Mouse (Mus musculus): ENCODE measurements at regions not wholly inside any gene's neighbourhood (a gene's known extent, or its start where the extent isn't known, plus 50 kb on each side); places are given as distances from the start of the nearest gene placed in this dataset.

- DNase-seq, result no peak
Measured at GRCm38 (mm10) chr1:24832246-24832645, 153.8 kb downstream of the Lmbrd1 start.

DNA sequence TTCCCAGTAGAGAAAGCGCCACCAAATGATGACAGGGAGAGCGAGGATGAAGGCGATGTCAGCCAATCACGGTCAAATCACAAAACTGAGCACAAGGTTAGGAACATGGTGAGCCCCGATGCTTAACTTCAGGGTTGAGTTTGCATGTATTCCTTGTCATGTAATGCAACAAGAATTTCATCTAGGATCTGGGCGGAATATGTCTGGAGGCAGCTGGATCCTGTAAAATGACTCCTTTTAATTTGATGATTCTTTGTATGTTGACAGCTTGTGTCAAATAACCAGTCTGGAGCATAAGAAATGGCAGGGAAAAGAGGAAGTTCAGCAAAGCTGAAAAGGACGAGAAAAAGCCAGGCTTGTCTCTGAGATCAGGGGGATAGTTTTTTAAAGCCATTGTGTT lies 188.4 kb downstream of the Lmbrd1 start:
- DNase-seq, result no peak

DNA sequence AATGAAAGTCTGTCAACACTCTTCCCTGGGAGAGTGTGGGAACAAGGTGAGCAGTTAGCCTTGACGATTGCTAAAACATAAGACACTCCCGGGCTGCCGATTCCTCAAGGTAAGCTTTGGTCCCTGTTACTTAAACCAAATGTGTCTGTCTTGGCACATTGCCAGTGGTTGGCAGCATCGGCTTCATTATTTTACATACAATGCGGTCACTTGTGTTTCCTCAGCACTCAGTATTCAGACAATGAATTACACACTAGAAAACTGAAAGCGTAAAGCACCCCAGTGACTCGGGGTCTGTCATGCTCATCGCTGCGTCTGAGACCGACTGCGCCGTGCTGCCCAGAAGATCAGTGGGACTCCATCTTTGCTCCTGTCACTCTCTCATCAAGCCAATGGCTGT lies 191.3 kb downstream of the Lmbrd1 start:
- no peak for DNase-seq

- DNase-seq, result no peak
Measured at GRCm38 (mm10) chr1:24870685-24871417, 192.4 kb downstream of the Lmbrd1 start.

DNA sequence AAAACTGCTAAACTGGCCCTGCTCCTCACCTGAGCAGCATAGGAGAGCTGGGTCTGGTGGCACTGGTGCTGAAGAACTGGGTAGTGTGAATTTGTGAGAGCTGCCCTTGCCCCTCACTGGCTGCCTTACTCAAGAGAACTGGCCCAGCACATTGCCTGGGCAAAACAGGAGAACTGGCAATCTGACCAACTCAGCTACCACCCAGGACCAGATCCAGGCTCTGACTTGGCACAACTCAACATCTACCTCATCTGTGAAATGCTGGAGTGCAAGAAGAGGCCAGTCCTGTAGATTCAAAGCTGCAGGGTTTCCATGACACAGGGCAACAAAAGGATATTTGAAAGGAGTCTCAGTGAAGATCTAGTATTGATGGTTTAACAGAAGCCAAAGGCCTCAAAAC lies 198.6 kb downstream of the Lmbrd1 start:
- no peak for DNase-seq

DNA sequence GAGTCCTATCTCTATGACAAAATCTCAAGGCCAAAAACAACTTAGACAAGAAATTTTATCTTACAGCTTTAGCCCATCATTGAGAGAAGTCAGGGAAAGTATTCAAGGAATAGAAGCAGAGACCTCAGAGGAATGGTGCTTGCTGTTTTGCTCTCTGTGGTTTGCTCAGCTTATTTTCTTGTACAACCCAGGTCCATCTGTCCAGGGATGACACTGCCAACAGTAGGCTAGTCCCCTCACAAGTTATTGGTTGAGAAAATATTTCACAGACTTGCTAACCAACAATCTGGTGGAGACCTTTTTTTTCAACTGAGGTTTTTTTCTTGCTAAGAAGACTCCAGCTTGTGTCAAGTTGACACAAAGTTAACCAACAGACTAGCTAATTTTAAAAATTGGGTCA lies 205.2 kb downstream of the Lmbrd1 start:
- no peak for DNase-seq

GRCm38 (mm10) chr1:24901278-24901677 lies 222.8 kb downstream of the Lmbrd1 start:
- peak; percentile 30 for DNase-seq

- DNase-seq, result no peak
Measured at GRCm38 (mm10) chr1:24938303-24939263, 260.2 kb downstream of the Lmbrd1 start.

GRCm38 (mm10) chr1:24942757-24943296 lies 264.4 kb downstream of the Lmbrd1 start:
- no peak for DNase-seq

GRCm38 (mm10) chr1:24943451-24943850 lies 265.0 kb downstream of the Lmbrd1 start:
- DNase-seq, result no peak

DNA sequence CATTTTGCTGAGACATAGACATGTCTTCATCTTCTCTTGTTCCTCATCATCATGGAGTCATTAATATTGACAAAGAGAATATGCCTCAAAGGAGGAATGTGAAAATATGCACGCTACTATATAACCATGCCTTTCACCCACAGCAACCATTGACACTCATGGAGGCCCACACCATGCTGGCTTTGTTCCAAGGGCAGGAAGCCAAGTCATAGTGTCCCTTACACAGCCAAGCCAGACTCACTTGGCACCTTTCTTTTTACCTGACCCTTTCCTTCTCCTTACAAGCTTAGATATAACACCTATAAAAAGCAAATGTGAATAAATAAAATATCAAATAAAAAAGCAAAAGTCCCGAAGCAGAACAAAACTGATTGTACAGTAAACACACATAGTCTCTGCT lies 294.3 kb downstream of the Lmbrd1 start:
- DNase-seq, result no peak

GRCm38 (mm10) chr1:25008456-25009169 lies 330.2 kb downstream of the Lmbrd1 start:
- DNase-seq, result no peak

DNA sequence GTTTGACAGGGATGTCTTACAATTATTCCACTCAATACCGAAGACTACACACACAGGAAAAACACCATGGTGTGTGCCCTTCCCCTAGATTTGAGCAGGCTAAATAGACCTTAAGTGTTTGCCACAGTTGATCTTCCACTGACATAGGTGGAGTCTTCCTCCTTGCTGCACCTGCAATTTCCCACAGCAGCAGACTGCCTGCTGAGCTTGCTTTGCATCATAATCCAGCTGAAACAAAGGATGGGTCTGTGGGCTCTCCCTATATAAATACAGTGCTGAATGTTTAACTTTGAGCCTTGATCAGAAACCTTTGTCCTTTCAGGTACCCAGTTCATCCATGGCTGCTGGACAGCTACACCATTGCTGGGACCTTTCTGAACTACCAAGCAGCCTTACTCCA lies 334.3 kb downstream of the Lmbrd1 start:
- no peak for DNase-seq

Data from liver (tissue).